Mouse (Mus musculus): ENCODE data around the gene Gm10097. TPM values are rescaled to one million over a fixed set of nuclear protein-coding genes. Genes with fewer than 3 reads are reported as not detected.

The Gm10097 gene
- polyA plus RNA-seq, 1 experiment = not detected

GRCm38 (mm10) chr10:5059983-5060382 lies 9.0 kb upstream of the Gm10097 start:
- no peak overlapping the region for H3K4me3 ChIP-seq (replicated peaks; ENCODE audit: insufficient read depth, low read depth, low read length)
- no peak for TF ChIP-seq POLR2A (IDR thresholded peaks at IDR 0.05; ENCODE audit: borderline replicate concordance, insufficient read depth, low read length)
- TF ChIP-seq CTCF (IDR thresholded peaks at IDR 0.05; ENCODE audit: borderline replicate concordance, insufficient read depth, low read depth, low read length) = no peak
- no peak for DNase-seq
- no peak overlapping the region for H3K27ac ChIP-seq (ENCODE audit: insufficient read depth, low read length)
- no peaks in the 10 kb centered on the region for H3K27me3 ChIP-seq (ENCODE audit: control insufficient read depth, insufficient read depth, low read length)
- H3K4me1 ChIP-seq (ENCODE audit: control insufficient read depth, insufficient read depth, low read length) = no peaks in the 10 kb centered on the region; the same call in 1 of the 2 replicates
- WGBS = 77% methylated on average over 2 of the region's 2 CpGs

GRCm38 (mm10) chr10:5067113-5067512 lies 1.9 kb upstream of the Gm10097 start:
- Histone ChIP-seq H3K4me3 (replicated peaks; ENCODE audit: insufficient read depth, low read depth, low read length) (no peak overlapping the region), H3K27me3 (ENCODE audit: control insufficient read depth, insufficient read depth, low read length) (no peaks in the 10 kb centered on the region), H3K4me1 (ENCODE audit: control insufficient read depth, insufficient read depth, low read length) (peaks cover 9% of the 10 kb centered on the region), H3K27ac (ENCODE audit: insufficient read depth, low read length) (no peak overlapping the region)
- WGBS = 92% methylated on average over 3 of the region's 3 CpGs
- no peak for TF ChIP-seq POLR2A (IDR thresholded peaks at IDR 0.05; ENCODE audit: borderline replicate concordance, insufficient read depth, low read length)
- TF ChIP-seq CTCF (IDR thresholded peaks at IDR 0.05; ENCODE audit: borderline replicate concordance, insufficient read depth, low read depth, low read length) = no peak
- no peak for DNase-seq

GRCm38 (mm10) chr10:5070168-5070940 lies 1.4 kb downstream of the Gm10097 start:
- Histone ChIP-seq H3K4me3 (replicated peaks; ENCODE audit: insufficient read depth, low read depth, low read length) (no peak overlapping the region), H3K4me1 (ENCODE audit: control insufficient read depth, insufficient read depth, low read length) (peaks cover 9% of the 10 kb centered on the region), H3K27ac (ENCODE audit: insufficient read depth, low read length) (no peak overlapping the region), H3K27me3 (ENCODE audit: control insufficient read depth, insufficient read depth, low read length) (no peaks in the 10 kb centered on the region)
- WGBS = 82% methylated on average over 11 of the region's 11 CpGs
- TF ChIP-seq CTCF (IDR thresholded peaks at IDR 0.05; ENCODE audit: borderline replicate concordance, insufficient read depth, low read depth, low read length) (no peak), POLR2A (IDR thresholded peaks at IDR 0.05; ENCODE audit: borderline replicate concordance, insufficient read depth, low read length) (no peak)
- no peak for DNase-seq

- WGBS = 59% methylated on average over 3 of the region's 3 CpGs
- no peak overlapping the region for H3K4me3 ChIP-seq (replicated peaks; ENCODE audit: insufficient read depth, low read depth, low read length)
- no peak overlapping the region for H3K27ac ChIP-seq (ENCODE audit: insufficient read depth, low read length)
- TF ChIP-seq CTCF (IDR thresholded peaks at IDR 0.05; ENCODE audit: borderline replicate concordance, insufficient read depth, low read depth, low read length) = no peak
- no peak for TF ChIP-seq POLR2A (IDR thresholded peaks at IDR 0.05; ENCODE audit: borderline replicate concordance, insufficient read depth, low read length)
- no peaks in the 10 kb centered on the region for H3K27me3 ChIP-seq (ENCODE audit: control insufficient read depth, insufficient read depth, low read length)
- DNase-seq = no peak
- H3K4me1 ChIP-seq (ENCODE audit: control insufficient read depth, insufficient read depth, low read length) = peaks cover 9% of the 10 kb centered on the region
Observed at GRCm38 (mm10) chr10:5070941-5071231, 1.9 kb downstream of the Gm10097 start.

- Histone ChIP-seq H3K4me3 (replicated peaks; ENCODE audit: insufficient read depth, low read depth, low read length) (no peak overlapping the region), H3K27me3 (ENCODE audit: control insufficient read depth, insufficient read depth, low read length) (no peaks in the 10 kb centered on the region), H3K4me1 (ENCODE audit: control insufficient read depth, insufficient read depth, low read length) (peaks cover 9% of the 10 kb centered on the region), H3K27ac (ENCODE audit: insufficient read depth, low read length) (no peak overlapping the region)
- TF ChIP-seq CTCF (IDR thresholded peaks at IDR 0.05; ENCODE audit: borderline replicate concordance, insufficient read depth, low read depth, low read length) (no peak), POLR2A (IDR thresholded peaks at IDR 0.05; ENCODE audit: borderline replicate concordance, insufficient read depth, low read length) (no peak)
- no peak for DNase-seq
- WGBS = 79% methylated on average over 8 of the region's 8 CpGs
Observed at GRCm38 (mm10) chr10:5072054-5072453, 3.1 kb downstream of the Gm10097 start.

- no peak for TF ChIP-seq POLR2A (IDR thresholded peaks at IDR 0.05; ENCODE audit: borderline replicate concordance, insufficient read depth, low read length)
- no peak for TF ChIP-seq CTCF (IDR thresholded peaks at IDR 0.05; ENCODE audit: borderline replicate concordance, insufficient read depth, low read depth, low read length)
- no peaks in the 10 kb centered on the region for H3K27me3 ChIP-seq (ENCODE audit: control insufficient read depth, insufficient read depth, low read length)
- no peaks in the 10 kb centered on the region; the same call in 1 of the 2 replicates for H3K4me1 ChIP-seq (ENCODE audit: control insufficient read depth, insufficient read depth, low read length)
- no peak overlapping the region for H3K27ac ChIP-seq (ENCODE audit: insufficient read depth, low read length)
- no peak for DNase-seq
- WGBS = 89% methylated on average over 7 of the region's 7 CpGs
- H3K4me3 ChIP-seq (replicated peaks; ENCODE audit: insufficient read depth, low read depth, low read length) = no peak overlapping the region
Observed at GRCm38 (mm10) chr10:5075724-5076123, 6.7 kb downstream of the Gm10097 start.

- peak; percentile 49 to 54 for DNase-seq
- WGBS = 23% methylated on average over 9 of the region's 9 CpGs
- H3K4me3 ChIP-seq (replicated peaks; ENCODE audit: insufficient read depth, low read depth, low read length) = no peak overlapping the region
- H3K27ac ChIP-seq (ENCODE audit: insufficient read depth, low read length) = no peak overlapping the region
- 0 out of 2 replicates have a peak, but pooled peaks cover 4% of the 10 kb centered on the region for H3K4me1 ChIP-seq (ENCODE audit: control insufficient read depth, insufficient read depth, low read length)
- no peak for TF ChIP-seq POLR2A (IDR thresholded peaks at IDR 0.05; ENCODE audit: borderline replicate concordance, insufficient read depth, low read length)
- no peaks in the 10 kb centered on the region for H3K27me3 ChIP-seq (ENCODE audit: control insufficient read depth, insufficient read depth, low read length)
Observed at GRCm38 (mm10) chr10:5079945-5080468, 11.0 kb downstream of the Gm10097 start.

- Histone ChIP-seq H3K27me3 (ENCODE audit: control insufficient read depth, insufficient read depth, low read length) (no peaks in the 10 kb centered on the region), H3K4me1 (ENCODE audit: control insufficient read depth, insufficient read depth, low read length) (peaks cover 4% of the 10 kb centered on the region; the same call in 1 of the 2 replicates), H3K4me3 (replicated peaks; ENCODE audit: insufficient read depth, low read depth, low read length) (no peak overlapping the region), H3K27ac (ENCODE audit: insufficient read depth, low read length) (0 out of 2 replicates have a peak overlapping the region, but pooled peaks have one; percentile 21)
- DNase-seq = no peak
- 78% methylated on average over 6 of the region's 6 CpGs for WGBS
- no peak for TF ChIP-seq POLR2A (IDR thresholded peaks at IDR 0.05; ENCODE audit: borderline replicate concordance, insufficient read depth, low read length)
- no peak for TF ChIP-seq CTCF (IDR thresholded peaks at IDR 0.05; ENCODE audit: borderline replicate concordance, insufficient read depth, low read depth, low read length)
Observed at GRCm38 (mm10) chr10:5083716-5084115, 14.7 kb downstream of the Gm10097 start.

Measured in cerebellum, adult 2 months (tissue).